In genomic region chr4:149780565-149781356, GRCm38 (mm10) we compare ENCODE assay signal across 10 mouse cellular contexts. TPM values are rescaled to one million over a fixed set of nuclear protein-coding genes. Genes with fewer than 3 reads are reported as not detected.
DNase-seq lines count a peak whose midpoint lies in the region; TF ChIP-seq lines count a peak whose summit lies in the region.
"Had no signal": no experiment of that assay in that cellular context is flagged by ENCODE, and none has a peak within 500 bp of the region (broad histone marks: within the 10 kb centered on the region; RNA-seq: fewer than 3 reads in every experiment).

No protein-coding gene starts in this region.

- H3K27me3 ChIP-seq in forebrain, embryonic 10.5 days (ENCODE audit: poor library complexity, severe bottlenecking) = peaks cover 40% of the 10 kb centered on the region
- H3K27me3 ChIP-seq: lung, embryonic 15.5 days had no signal

- H3K4me1 ChIP-seq in forebrain, embryonic 10.5 days = no peaks in the 10 kb centered on the region

- intact Hi-C loops in left cerebral cortex, adult 2 months (cut with DNase I) = no loop called here

- WGBS in forebrain, embryonic 10.5 days = 90% methylated on average over 13 of the region's 13 CpGs

- H3K4me3 ChIP-seq in left cerebral cortex, adult 2 months = no peak overlapping the region
- H3K4me3 ChIP-seq in forebrain, embryonic 10.5 days = no peak overlapping the region
- H3K4me3 ChIP-seq: embryonic facial prominence, embryonic 13.5 days; lung, embryonic 15.5 days had no signal

- DNase-seq in lung, adult 18-20 months = peak; percentile 66 to 82
- DNase-seq in lung, postnatal 14 days = no peak
- DNase-seq in ZHBTc4 (ENCODE audit: low read depth, low spot score) = peak; percentile 65
- peak; percentile 24 for DNase-seq in liver
- DNase-seq in spleen, postnatal 36 days (ENCODE audit: low spot score in 2 of 2) = peak; percentile 39 to 66
- no peak for DNase-seq in cerebellum, postnatal 10 days
- no peak for DNase-seq in left cerebral cortex, adult 2 months (ENCODE audit: extremely low spot score in 1 of 2, low spot score in 2 of 2)
- DNase-seq in forebrain, embryonic 10.5 days (ENCODE audit: extremely low spot score, low spot score) = no peak

- H3K9me3 ChIP-seq in forebrain, embryonic 10.5 days = no peaks in the 10 kb centered on the region; the same call in 1 of the 2 replicates
- H3K9me3 ChIP-seq: embryonic facial prominence, embryonic 13.5 days; lung, embryonic 15.5 days had no signal

- no peak for TF ChIP-seq CTCF in left cerebral cortex, adult 2 months (IDR thresholded peaks at IDR 0.05)

- no peaks in the 10 kb centered on the region for H3K36me3 ChIP-seq in forebrain, embryonic 10.5 days (replicated peaks)
- H3K36me3 ChIP-seq: embryonic facial prominence, embryonic 13.5 days; lung, embryonic 15.5 days had no signal

- no peak overlapping the region for H3K27ac ChIP-seq in left cerebral cortex, adult 2 months
- H3K27ac ChIP-seq in forebrain, embryonic 10.5 days = no peak overlapping the region
- H3K27ac ChIP-seq: embryonic facial prominence, embryonic 13.5 days; lung, embryonic 15.5 days had no signal

RNA-seq across cellular contexts. Expression of gene Slc25a33, which starts 6.7 kb away (rescaled TPM):
- 10 to 100 TPM; 25.9 to 30.2 TPM for total RNA-seq in left cerebral cortex, adult 2 months (2021)
- 13.4 and 15.0 TPM in 2 replicates for polyA plus RNA-seq in forebrain, embryonic 10.5 days (2016; fragmentation: Nextera tagmentation; extraction: Ambion mirVana)

RNA-seq across cellular contexts. Expression of gene Tmem201, which starts 42.9 kb away (rescaled TPM):
- total RNA-seq in left cerebral cortex, adult 2 months (2021) = 10 to 100 TPM; 63.3 to 67.9 TPM
- 38.7 and 42.7 TPM in 2 replicates for polyA plus RNA-seq in forebrain, embryonic 10.5 days (2016; fragmentation: Nextera tagmentation; extraction: Ambion mirVana)

Comparison
In these comparisons a context has a peak if more than half of its experiments do, and no peak if none do; other contexts are left out.
1. DNase-seq: peak in lung, adult 18-20 months (2 of 2), ZHBTc4 (single experiment), liver (single experiment) and spleen, postnatal 36 days (2 of 2); none in lung, postnatal 14 days (single experiment), cerebellum, postnatal 10 days (0 of 2), left cerebral cortex, adult 2 months (0 of 2) and forebrain, embryonic 10.5 days (single experiment).